Mouse (Mus musculus) T-helper 17 cell (primary cell): Measurements from ENCODE around the gene Zfp637.

Source experiments
- in situ Hi-C, 2 experiments: fragments of 300-600 bp; cut with MboI, MseI; formaldehyde crosslinking; loops; 1 replicate in 1 of 2; 2 replicates in 1 of 2; pipeline ENCODE4 v1.15.1; 2025; ENCODE audit warnings: high pct_unique_total_duplicates in 2 of 2

Gene Zfp637

GRCm38 (mm10) chr6:117862899-117863620 is 22.1 kb downstream of the Zfp637 start:
- in situ Hi-C loops: no loop called here

DNA sequence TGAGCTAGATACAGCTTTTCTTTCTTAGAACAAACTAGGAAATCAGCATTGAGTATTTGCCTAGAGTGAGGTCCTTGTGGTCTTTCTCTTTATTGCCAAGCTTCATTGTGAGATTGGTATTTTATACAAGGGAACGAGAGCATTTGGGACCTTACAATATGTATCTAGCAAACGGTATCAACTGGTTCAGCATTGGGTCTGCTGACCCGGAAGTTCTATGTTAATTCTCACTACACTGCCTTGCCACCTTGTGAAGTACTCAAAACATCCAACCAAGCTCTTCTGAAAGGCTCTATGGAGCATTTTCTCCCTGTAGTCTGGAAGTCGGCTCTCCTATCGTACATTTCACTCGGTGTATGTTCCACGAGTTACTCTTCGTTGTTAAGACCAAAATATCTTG is 22.8 kb downstream of the Zfp637 start:
- in situ Hi-C loops: no loop called here

DNA sequence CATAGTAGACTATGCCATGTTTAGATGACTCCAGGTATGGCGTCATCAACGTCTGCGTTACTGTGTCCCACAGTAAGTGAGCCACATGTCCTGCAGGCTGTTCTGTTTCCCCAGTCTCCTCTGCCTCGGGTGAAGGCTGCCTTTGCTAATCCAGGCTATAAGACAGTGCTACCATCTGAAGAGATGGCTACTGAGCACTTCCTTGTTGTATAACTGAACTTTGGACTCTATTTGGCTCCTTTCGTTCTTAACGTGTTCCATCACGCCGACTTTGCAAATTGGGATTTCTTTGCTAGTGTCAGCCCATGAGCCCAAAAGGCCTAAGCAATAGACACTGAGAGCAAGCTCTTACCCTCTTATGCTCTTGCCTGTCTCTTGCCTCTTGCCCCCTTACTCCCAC is 27.2 kb downstream of the Zfp637 start:
- in situ Hi-C loops: no loop called here

DNA sequence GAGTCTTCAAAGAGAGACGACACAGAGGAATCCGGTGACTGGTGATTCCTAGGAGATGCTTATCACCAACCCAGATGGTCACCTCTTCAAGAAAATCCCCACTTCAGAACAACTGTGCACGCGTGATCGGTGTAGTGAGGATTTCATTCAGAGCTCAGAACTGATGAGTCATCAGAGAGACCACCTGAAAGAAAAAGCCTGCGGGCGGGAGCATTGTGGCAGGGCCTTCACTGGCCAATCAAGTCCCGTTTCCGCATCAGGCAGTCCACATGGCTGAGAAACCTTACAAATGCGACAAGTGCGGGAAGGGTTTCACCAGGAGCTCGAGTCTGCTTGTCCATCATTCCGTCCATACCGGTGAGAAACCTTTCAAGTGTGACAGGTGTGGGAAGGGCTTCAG is 30.1 kb downstream of the Zfp637 start:
- in situ Hi-C loops: loop anchor here in 1 of 2 experiments (5.0 kb wide), 1 partner anchor 46 kb away; no protein-coding TSS in a partner anchor

GRCm38 (mm10) chr6:117873450-117873849 is 32.5 kb downstream of the Zfp637 start:
- in situ Hi-C loops: loop anchor here in 1 of 2 experiments (5.0 kb wide), 1 partner anchor 44 kb away; no protein-coding TSS in a partner anchor

DNA sequence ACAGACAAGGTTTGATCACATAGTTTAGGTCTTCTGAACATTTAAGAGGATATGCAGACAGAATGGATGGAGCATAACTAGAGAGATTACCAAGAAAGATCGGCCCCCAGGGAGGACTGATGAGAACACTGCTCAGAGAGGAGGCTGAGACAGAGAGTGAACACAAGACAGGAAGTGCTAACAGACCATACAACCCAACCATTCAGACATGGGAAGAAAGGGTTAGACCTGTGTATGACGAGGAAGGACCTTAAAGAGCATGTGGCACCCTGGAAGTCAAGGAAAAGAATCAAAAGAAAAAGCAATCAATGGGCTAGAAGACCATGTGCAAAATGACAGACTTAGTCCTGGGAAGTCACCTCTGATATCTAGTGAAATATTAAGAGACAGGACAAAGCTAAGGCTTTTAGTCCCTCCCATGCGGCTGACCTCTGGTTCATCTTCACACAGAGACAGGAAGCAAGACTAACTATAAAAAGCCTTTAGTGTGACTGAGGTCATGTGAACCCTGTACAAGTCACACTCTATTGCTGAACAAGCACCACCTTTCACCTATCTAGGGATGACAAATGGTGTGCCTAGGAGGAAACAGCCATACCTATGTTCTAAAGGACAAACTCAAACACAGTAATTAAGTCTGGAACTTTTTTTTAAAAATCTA is 33.8 kb downstream of the Zfp637 start:
- in situ Hi-C loops: loop anchor here (5.0 to 25.0 kb wide), 2 partner anchors 43 to 1513 kb away; no protein-coding TSS in a partner anchor

GRCm38 (mm10) chr6:117878700-117879407 is 37.9 kb downstream of the Zfp637 start:
- in situ Hi-C loops: loop anchor here (25.0 kb wide), 1 partner anchor 1508 kb away; no protein-coding TSS in a partner anchor

- in situ Hi-C loops: loop anchor here (10.0 to 25.0 kb wide), 2 partner anchors 1508 to 1885 kb away; partner anchors contain the start of gene Plxnd1 (in 1 of the 2)
Observed at GRCm38 (mm10) chr6:117879408-117880115, 38.6 kb downstream of the Zfp637 start.

DNA sequence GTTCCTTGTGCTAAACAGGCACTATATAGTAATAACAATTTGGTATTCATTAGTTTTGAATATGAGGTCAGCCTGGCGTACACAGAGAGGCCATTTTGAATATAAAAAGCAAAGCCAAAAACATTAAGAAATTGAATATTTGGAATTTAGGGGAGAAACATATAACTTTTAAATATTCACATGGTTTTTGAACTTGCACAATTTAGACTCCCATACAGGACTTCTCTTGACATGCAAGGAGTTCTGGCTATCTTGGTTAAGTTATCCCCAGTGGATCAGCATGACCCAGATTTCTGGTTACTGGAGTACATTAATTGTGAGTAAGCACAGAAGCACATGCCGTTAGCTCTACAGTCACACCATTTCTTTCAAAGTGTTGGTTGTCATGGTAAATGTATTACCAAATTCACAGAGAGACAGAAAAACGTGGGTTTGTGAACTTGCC is 39.4 kb downstream of the Zfp637 start:
- in situ Hi-C loops: loop anchor here (10.0 to 25.0 kb wide), 2 partner anchors 1507 to 1886 kb away; partner anchors contain the start of gene Plxnd1 (in 1 of the 2)

GRCm38 (mm10) chr6:117881229-117881628 is 40.2 kb downstream of the Zfp637 start:
- in situ Hi-C loops: loop anchor here (10.0 to 25.0 kb wide), 2 partner anchors 1506 to 1886 kb away; partner anchors contain the start of gene Plxnd1 (in 1 of the 2)

DNA sequence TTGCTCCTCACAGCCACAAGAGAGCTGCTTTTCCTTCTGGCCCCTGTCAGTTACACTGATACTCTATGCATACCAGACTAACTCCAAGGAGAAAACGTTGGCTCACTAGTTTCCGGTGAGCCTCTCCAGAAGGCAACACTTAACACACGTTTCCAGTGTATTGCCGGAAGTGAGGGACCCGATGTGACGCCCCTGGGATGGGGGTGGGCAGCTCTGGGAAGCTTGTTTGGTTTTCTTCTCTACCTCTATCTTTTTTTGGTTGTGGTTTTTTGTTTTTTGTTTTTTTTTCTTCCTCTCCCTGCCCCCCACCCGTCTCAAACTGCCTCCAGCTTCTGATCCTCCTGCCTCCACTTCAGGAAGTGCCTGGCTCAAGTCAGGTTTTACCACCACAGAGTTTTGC is 41.0 kb downstream of the Zfp637 start:
- in situ Hi-C loops: loop anchor here (10.0 to 25.0 kb wide), 2 partner anchors 1505 to 1887 kb away; partner anchors contain the start of gene Plxnd1 (in 1 of the 2)

GRCm38 (mm10) chr6:117885943-117886342 is 45.0 kb downstream of the Zfp637 start:
- in situ Hi-C loops: loop anchor here (10.0 to 25.0 kb wide), 2 partner anchors 1501 to 1891 kb away; partner anchors contain the start of gene Plxnd1 (in 1 of the 2)

DNA sequence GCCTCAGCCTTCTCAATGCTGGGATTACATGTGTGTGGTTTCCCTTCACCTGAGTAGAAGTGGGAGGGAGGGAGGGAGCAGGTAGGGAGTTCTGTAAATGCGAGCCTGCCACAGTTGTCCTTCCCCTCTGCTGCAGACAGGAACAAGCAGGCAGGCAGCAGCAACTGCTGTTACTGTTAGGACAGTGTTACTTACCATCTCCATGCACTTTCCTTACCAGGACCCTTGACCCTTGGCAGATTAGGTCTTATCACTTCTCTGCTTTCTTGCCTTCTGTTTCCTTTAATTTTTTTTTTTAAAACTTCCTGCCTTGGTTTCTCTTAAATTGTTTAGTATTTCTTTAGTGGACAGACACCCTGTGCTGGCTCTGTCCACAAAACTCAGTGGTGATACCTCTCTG is 47.1 kb downstream of the Zfp637 start:
- in situ Hi-C loops: loop anchor here (10.0 to 25.0 kb wide), 2 partner anchors 1499 to 1893 kb away; partner anchors contain the start of gene Plxnd1 (in 1 of the 2)

DNA sequence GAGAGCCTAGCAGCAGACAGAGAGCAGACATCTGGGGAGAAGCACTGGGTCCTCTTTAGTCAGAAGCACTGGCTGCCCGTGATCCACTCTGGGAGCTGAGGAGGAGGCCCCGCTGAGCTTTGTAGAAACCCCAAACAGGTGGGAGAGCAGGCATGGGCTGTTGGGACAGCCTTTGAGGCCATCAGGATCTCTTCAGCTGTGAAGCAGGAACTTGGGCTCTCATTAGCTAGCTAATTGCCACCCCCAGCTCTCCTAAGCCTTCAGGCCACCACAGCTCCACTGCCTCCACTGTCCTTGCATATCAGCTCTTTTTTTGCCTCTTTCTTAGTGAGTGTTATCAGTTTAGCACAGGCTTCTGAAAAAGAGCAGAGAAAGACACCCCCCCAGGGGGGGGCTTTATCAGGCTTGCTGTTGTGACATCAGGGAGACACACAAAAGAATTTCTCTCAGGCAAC is 47.7 kb downstream of the Zfp637 start:
- in situ Hi-C loops: loop anchor here (10.0 to 25.0 kb wide), 2 partner anchors 1499 to 1894 kb away; partner anchors contain the start of gene Plxnd1 (in 1 of the 2)

DNA sequence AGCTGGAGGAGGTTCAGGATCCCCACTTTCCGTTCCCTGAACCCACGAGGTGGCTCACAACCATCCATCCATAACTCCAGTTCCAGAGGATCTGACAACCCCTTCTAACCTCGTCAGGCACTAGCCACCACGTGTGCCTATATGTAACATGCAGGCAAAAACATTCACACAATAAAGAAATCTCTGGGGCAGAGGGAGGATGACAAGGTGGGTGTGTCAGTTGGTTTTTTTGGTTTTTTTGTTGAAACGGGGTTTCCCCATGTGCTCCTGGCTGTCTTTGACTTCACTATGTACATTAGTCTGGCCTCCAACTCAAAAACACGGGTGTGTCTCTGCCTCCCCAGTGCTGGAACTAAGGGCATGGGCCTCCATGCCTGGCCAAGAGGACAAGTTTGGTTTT is 49.3 kb downstream of the Zfp637 start:
- in situ Hi-C loops: loop anchor here (10.0 to 25.0 kb wide), 2 partner anchors 1497 to 1895 kb away; partner anchors contain the start of gene Plxnd1 (in 1 of the 2)

DNA sequence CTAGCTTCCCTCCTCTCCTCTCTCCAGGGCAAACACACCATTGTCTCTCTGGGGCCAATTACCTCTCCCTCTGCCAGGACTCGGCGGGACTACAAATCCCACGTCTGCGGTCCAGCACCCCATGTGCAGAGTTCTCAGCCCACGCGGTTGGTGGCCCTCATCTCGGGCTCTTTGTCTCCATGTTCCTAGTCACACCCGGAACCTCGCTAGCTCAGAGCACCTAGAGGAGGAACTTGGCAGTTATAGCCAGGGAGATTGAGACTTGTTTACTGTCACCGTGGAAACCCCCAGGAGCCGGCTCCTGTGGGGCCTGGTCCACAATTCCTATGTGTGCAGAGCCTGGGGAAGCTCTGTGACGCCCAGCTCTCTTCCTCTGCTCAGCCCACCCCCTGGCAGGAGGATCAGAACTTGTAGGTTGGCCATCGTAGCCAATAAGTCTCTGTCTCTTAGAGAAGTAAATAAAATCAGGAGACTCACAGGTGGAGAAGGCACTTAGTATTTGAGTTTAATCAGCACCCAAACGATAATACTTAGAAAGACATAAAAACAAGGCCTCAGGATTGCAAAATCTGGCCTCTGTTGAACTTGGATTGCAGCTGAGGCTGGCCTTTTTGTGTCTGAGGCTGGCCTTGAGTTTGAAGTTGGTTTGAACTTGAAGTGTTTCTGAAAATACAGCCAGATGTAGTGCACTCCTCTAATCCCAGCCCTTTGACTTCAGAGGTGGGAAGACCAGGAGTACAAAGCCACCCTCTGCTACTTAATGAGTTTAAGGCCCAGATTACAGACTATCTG is 50.6 kb downstream of the Zfp637 start:
- in situ Hi-C loops: loop anchor here (10.0 to 25.0 kb wide), 2 partner anchors 1496 to 1897 kb away; partner anchors contain the start of gene Plxnd1 (in 1 of the 2)

GRCm38 (mm10) chr6:117892386-117892785 is 51.4 kb downstream of the Zfp637 start:
- in situ Hi-C loops: loop anchor here (10.0 to 25.0 kb wide), 2 partner anchors 1495 to 1898 kb away; partner anchors contain the start of gene Plxnd1 (in 1 of the 2)

- in situ Hi-C loops: loop anchor here (10.0 to 25.0 kb wide), 2 partner anchors 1494 to 1899 kb away; partner anchors contain the start of gene Plxnd1 (in 1 of the 2)
Observed at GRCm38 (mm10) chr6:117893435-117893834, 52.5 kb downstream of the Zfp637 start.
